Mouse (Mus musculus) neural tube, embryonic 13.5 days (tissue): ENCODE results near the gene Gm45021. TPM values are rescaled to one million over a fixed set of nuclear protein-coding genes. Genes with fewer than 3 reads are reported as not detected.

Experiments
- ATAC-seq: fragments of 200-750 bp; cut with Nextera tagmentation; 2 replicates; pipeline ENCODE4 v1.8.0; 2017; ENCODE audit warnings: low read depth, mild to moderate bottlenecking, moderate TSS enrichment, moderate library complexity
- H3K27ac ChIP-seq: fragments of 300-500 bp; sonication (generic); replicated peaks from 2 replicates; pipeline ENCODE4 v1.5.1; 2015; ENCODE audit warnings: moderate library complexity, mild to moderate bottlenecking, inconsistent platforms
- H3K27me3 ChIP-seq: fragments of 300-500 bp; sonication (generic); 2 replicates; pipeline ENCODE4 v1.6.1; 2015; ENCODE audit warnings: mild to moderate bottlenecking, inconsistent platforms
- H3K36me3 ChIP-seq: fragments of 300-500 bp; sonication (generic); 2 replicates; pipeline ENCODE4 v1.6.1; 2015; ENCODE audit warnings: mild to moderate bottlenecking, inconsistent platforms
- H3K4me1 ChIP-seq: fragments of 300-500 bp; sonication (generic); replicated peaks from 2 replicates; pipeline ENCODE4 v1.6.1; 2015; ENCODE audit warnings: inconsistent platforms
- H3K4me2 ChIP-seq: fragments of 300-500 bp; sonication (generic); 2 replicates; pipeline ENCODE4 v1.6.1; 2015; ENCODE audit warnings: inconsistent platforms, mild to moderate bottlenecking, moderate library complexity
- H3K4me3 ChIP-seq: fragments of 300-500 bp; sonication (generic); 2 replicates; pipeline ENCODE4 v1.5.1; 2015; ENCODE audit warnings: mild to moderate bottlenecking, inconsistent platforms
- H3K9ac ChIP-seq: fragments of 300-500 bp; sonication (generic); 2 replicates; pipeline ENCODE4 v1.6.1; 2015; ENCODE audit warnings: moderate library complexity, mild to moderate bottlenecking, inconsistent platforms
- H3K9me3 ChIP-seq: fragments of 300-500 bp; sonication (generic); 2 replicates; pipeline ENCODE4 v1.6.1; 2016; ENCODE audit warnings: inconsistent platforms
- WGBS: fragments of 180-500 bp; shearing (Covaris S2); methylation state at CpG from one replicate; pipeline ENCODE4 v1.1.7; 2015; 5-methylcytosine and 5-hydroxymethylcytosine counted together
- polyA plus RNA-seq: library from polyadenylated mRNA; unstranded; fragments of >200 nt; fragmentation: Nextera tagmentation; extraction: Ambion mirVana; gene quantifications from 2 replicates; pipeline ENCODE4 v1.2.1, GENCODE M21; 2015

The Gm45021 gene
- not detected in 2 replicates for polyA plus RNA-seq

- Histone ChIP-seq H3K4me1 (peaks cover 9% of the 10 kb centered on the region), H3K36me3 (no peaks in the 10 kb centered on the region), H3K27ac (no peak within 1 kb of the TSS), H3K9ac (no peak within 1 kb of the TSS), H3K27me3 (no peaks in the 10 kb centered on the region), H3K9me3 (no peaks in the 10 kb centered on the region), H3K4me2 (no peak within 1 kb of the TSS), H3K4me3 (no peak within 1 kb of the TSS)
- ATAC-seq: no peak
- WGBS: 64% methylated on average over 6 of the region's 6 CpGs
Measured at GRCm38 (mm10) chr6:48589194-48589750, at the start of gene Gm45021. Gene Gm45021, plus strand, starts transcription at chr6:48589610.

DNA sequence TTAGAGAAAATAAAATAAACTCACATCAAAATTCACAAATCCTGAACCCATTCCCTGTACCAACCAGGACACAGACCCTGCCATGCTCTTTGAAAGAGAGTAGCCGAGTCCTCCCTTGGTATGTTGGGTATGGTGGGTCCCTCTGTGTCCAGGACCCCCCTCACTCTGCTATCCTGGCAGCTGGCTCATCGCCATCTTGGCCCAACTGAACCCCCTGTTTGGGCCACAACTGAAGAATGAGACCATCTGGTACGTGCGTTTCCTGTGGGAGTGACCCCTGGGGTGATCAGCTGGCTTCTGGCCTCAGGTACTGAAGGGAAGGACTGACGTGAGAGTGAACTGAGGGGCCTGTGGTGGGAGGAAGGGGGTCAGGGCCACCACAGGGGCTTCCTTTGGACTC, 49.5 kb upstream of the Gm45021 start:
- H3K4me1 ChIP-seq: peaks cover 45% of the 10 kb centered on the region
- H3K9ac ChIP-seq: no peak overlapping the region
- ATAC-seq: no peak
- no peaks in the 10 kb centered on the region for H3K27me3 ChIP-seq
- no peak overlapping the region for H3K4me2 ChIP-seq
- no peak overlapping the region for H3K27ac ChIP-seq
- WGBS: 55% methylated on average over 5 of the region's 5 CpGs
- H3K36me3 ChIP-seq: peaks cover 29% of the 10 kb centered on the region
- H3K9me3 ChIP-seq: no peaks in the 10 kb centered on the region
- no peak overlapping the region for H3K4me3 ChIP-seq

GRCm38 (mm10) chr6:48540721-48541120, 48.7 kb upstream of the Gm45021 start:
- no peaks in the 10 kb centered on the region for H3K27me3 ChIP-seq
- no peak overlapping the region for H3K4me2 ChIP-seq
- WGBS: 71% methylated on average over 3 of the region's 3 CpGs

DNA sequence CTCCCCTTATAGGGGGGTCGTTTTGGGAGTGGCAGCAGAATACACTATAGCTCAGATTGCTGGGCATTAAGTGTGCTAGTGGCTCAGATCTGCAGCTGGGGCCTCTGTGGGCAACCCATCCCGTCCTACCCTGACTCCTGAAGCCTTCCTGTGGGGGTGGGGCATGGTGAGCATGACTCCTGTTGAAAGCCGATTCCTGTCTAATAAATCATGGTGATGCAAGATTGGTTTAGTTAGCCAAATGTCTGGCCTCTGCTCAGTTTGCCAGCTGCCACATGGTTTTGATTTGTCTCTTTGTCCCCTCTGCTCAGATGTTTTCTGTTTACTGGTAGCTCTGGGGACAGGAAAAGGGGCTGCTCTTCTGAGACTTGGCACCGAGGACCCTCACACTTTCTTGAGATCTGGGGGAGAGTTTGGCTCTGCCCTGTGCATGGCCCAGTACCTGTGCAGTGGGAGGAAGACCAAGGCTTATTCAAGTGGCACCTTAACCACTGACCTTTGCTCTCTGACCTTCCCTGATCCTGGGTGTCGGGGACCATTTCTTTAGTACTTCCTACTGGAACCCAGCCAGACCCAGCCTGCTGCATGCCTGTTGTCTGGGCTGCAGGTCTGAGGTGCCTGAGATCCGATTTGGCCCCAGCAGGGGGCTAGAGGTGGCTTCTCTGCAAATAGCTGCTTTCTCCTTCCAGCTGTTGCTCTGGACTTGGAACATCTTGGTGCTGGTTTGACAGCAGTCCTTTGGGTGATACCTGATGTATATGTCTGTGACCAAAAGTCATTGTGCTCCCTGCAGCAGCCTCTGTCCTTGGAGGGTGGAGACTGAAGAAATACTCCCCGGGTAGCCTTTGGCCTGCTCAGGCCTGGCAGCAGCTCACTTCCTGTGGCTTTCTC, 47.6 kb upstream of the Gm45021 start:
- no peaks in the 10 kb centered on the region for H3K27me3 ChIP-seq
- H3K9ac ChIP-seq: 0 out of 2 replicates have a peak overlapping the region, but pooled peaks have one; percentile 13
- H3K36me3 ChIP-seq: peaks cover 29% of the 10 kb centered on the region
- 41% methylated on average over 7 of the region's 7 CpGs for whole genome bisulfite sequencing
- no peak overlapping the region for H3K4me2 ChIP-seq
- peaks cover 39% of the 10 kb centered on the region for H3K4me1 ChIP-seq
- no peak for ATAC-seq
- H3K4me3 ChIP-seq: no peak overlapping the region
- H3K9me3 ChIP-seq: no peaks in the 10 kb centered on the region
- H3K27ac ChIP-seq: no peak overlapping the region; the same call in 1 of the 2 replicates

More at GRCm38 (mm10) chr6:48540721-48541120, 48.7 kb upstream of the Gm45021 start:
- Histone ChIP-seq H3K9ac (no peak overlapping the region), H3K27ac (no peak overlapping the region), H3K4me3 (no peak overlapping the region), H3K9me3 (no peaks in the 10 kb centered on the region), H3K36me3 (peaks cover 29% of the 10 kb centered on the region), H3K4me1 (peaks cover 45% of the 10 kb centered on the region)
- no peak for ATAC-seq

- Histone ChIP-seq H3K9me3 (no peaks in the 10 kb centered on the region), H3K36me3 (peaks cover 29% of the 10 kb centered on the region), H3K4me2 (no peak overlapping the region), H3K9ac (no peak overlapping the region), H3K4me1 (peaks cover 35% of the 10 kb centered on the region), H3K27ac (no peak overlapping the region), H3K27me3 (no peaks in the 10 kb centered on the region), H3K4me3 (no peak overlapping the region)
- ATAC-seq: no peak
- WGBS: 89% methylated on average over 3 of the region's 3 CpGs
Measured at GRCm38 (mm10) chr6:48542631-48543030, 46.8 kb upstream of the Gm45021 start.

DNA sequence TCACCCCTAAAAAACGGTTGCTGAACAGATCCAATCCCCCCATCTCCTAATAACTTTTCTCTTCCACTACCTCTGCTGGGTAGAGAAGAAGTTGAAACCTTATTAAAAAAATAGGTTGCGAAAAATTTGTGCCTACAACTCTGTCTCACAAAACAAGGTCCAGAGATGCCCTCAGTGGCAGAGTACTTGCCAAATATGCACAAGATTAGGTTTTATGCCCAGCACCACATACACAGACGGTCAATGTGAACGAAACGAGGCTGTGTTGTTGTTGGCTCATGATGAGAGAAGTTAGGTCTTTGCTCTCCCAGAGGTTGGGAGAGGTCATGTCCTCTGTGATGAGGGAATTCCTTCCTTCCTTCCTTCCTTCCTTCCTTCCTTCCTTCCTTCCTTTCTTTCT, 44.2 kb upstream of the Gm45021 start:
- Histone ChIP-seq H3K4me1 (peaks cover 15% of the 10 kb centered on the region), H3K27ac (no peak overlapping the region), H3K27me3 (no peaks in the 10 kb centered on the region), H3K4me2 (no peak overlapping the region), H3K9ac (no peak overlapping the region), H3K36me3 (peaks cover 25% of the 10 kb centered on the region), H3K9me3 (no peaks in the 10 kb centered on the region), H3K4me3 (no peak overlapping the region)
- 86% methylated on average over 5 of the region's 5 CpGs for WGBS
- no peak for ATAC-seq

GRCm38 (mm10) chr6:48546271-48546670, 43.1 kb upstream of the Gm45021 start:
- H3K9me3 ChIP-seq: no peaks in the 10 kb centered on the region
- peaks cover 9% of the 10 kb centered on the region for H3K4me1 ChIP-seq
- WGBS: 60% methylated on average over 1 of the region's 1 CpGs
- H3K27ac ChIP-seq: no peak overlapping the region
- no peak overlapping the region for H3K9ac ChIP-seq
- H3K4me2 ChIP-seq: no peak overlapping the region
- H3K4me3 ChIP-seq: no peak overlapping the region
- H3K27me3 ChIP-seq: no peaks in the 10 kb centered on the region
- no peak for ATAC-seq
- peaks cover 14% of the 10 kb centered on the region for H3K36me3 ChIP-seq

DNA sequence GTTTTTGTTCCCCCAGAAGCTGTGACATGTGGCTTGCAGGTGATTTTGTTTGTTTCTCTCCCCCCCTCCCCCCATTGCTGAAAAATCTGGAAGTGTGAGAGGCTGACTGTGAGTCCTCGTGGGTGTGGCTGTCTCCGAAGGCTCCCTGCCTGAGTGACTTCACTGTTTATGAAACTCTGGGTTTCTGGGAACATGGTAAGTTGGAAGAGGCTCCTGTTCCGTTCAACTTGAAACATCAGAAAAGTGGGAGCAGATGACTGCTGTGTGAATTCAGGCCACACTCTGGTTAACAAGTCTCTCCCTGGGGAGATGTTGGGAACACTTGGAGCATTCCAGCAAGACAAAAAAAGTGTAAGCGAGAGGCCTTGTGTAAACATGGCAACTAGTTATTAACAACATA, 42.6 kb upstream of the Gm45021 start:
- WGBS: 71% methylated on average over 4 of the region's 4 CpGs
- no peak for ATAC-seq
- Histone ChIP-seq H3K36me3 (peaks cover 9% of the 10 kb centered on the region), H3K4me3 (no peak overlapping the region), H3K4me2 (no peak overlapping the region), H3K4me1 (0 out of 2 replicates have a peak, but pooled peaks cover 3% of the 10 kb centered on the region), H3K9me3 (no peaks in the 10 kb centered on the region), H3K9ac (no peak overlapping the region), H3K27me3 (no peaks in the 10 kb centered on the region), H3K27ac (no peak overlapping the region)

DNA sequence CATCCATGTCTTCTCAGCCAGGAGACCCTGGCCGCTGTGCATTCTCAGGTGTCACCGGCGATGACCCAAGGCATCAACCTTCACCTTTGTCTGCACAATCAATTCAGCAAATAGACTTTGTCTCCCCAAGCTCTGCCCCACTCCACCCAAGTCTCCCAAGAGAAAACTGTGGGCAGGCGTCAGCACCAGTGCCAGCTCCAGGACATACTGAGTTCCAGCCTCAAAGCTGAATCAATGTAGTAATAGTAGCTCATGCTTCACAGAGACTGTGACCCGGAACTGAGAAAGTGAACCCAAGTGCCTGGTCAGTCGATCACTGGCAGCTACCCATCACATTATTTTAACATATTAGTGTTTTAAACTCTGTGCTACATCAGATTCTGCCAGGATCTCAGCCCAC, 41.1 kb upstream of the Gm45021 start:
- 92% methylated on average over 6 of the region's 6 CpGs for WGBS
- H3K4me2 ChIP-seq: no peak overlapping the region
- no peak for ATAC-seq
- no peak overlapping the region for H3K4me3 ChIP-seq
- H3K9ac ChIP-seq: no peak overlapping the region
- no peaks in the 10 kb centered on the region for H3K9me3 ChIP-seq
- H3K36me3 ChIP-seq: no peaks in the 10 kb centered on the region
- H3K4me1 ChIP-seq: no peaks in the 10 kb centered on the region
- H3K27ac ChIP-seq: no peak overlapping the region
- no peaks in the 10 kb centered on the region for H3K27me3 ChIP-seq

GRCm38 (mm10) chr6:48552918-48553317, 36.5 kb upstream of the Gm45021 start:
- Histone ChIP-seq H3K27ac (peak overlapping the region; percentile 96; the same call in 1 of the 2 replicates), H3K9me3 (no peaks in the 10 kb centered on the region), H3K9ac (no peak overlapping the region), H3K4me1 (peaks cover 21% of the 10 kb centered on the region), H3K4me3 (no peak overlapping the region), H3K27me3 (no peaks in the 10 kb centered on the region), H3K36me3 (peaks cover 13% of the 10 kb centered on the region), H3K4me2 (no peak overlapping the region)
- 69% methylated on average over 4 of the region's 4 CpGs for WGBS
- ATAC-seq: no peak

DNA sequence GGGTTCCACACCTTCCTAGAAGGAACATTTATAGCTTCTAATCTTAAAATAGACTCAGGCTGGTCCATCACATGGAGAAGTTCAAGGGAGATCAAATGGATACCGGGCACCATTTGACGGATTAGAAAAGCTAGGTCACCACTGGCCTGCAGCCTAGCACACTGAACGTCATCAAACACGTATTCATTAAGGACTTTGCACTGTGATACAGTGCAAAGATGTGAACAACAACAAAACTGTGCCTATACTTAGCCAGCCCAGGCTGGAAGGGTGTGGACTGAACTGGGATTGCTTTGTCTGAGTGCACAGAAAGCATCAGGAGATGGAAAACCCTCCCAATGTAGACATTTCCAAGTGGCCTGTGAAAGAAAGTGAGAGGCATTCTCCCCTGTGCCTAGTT, 35.6 kb upstream of the Gm45021 start:
- Histone ChIP-seq H3K36me3 (peaks cover 21% of the 10 kb centered on the region), H3K9me3 (no peaks in the 10 kb centered on the region), H3K4me1 (peaks cover 21% of the 10 kb centered on the region), H3K4me3 (peak overlapping the region; percentile 55), H3K9ac (peak overlapping the region; percentile 90), H3K4me2 (peak overlapping the region; percentile 73), H3K27me3 (no peaks in the 10 kb centered on the region), H3K27ac (peak overlapping the region; percentile 96)
- ATAC-seq: 0 out of 2 replicates have a peak, but pooled peaks have one; percentile 22
- 75% methylated on average over 4 of the region's 4 CpGs for WGBS

GRCm38 (mm10) chr6:48554280-48555103, 34.9 kb upstream of the Gm45021 start, which contains the start of gene Lrrc61:
Gene Lrrc61, plus strand, starts transcription at chr6:48554796.
- Histone ChIP-seq H3K4me1 (peaks cover 21% of the 10 kb centered on the region), H3K9ac (peak within 1 kb of the TSS; percentile 90), H3K9me3 (no peaks in the 10 kb centered on the region), H3K36me3 (peaks cover 27% of the 10 kb centered on the region), H3K27me3 (no peaks in the 10 kb centered on the region), H3K4me3 (peak within 1 kb of the TSS; percentile 55), H3K27ac (peak within 1 kb of the TSS; percentile 96), H3K4me2 (peak within 1 kb of the TSS; percentile 73)
- WGBS: 1% methylated on average over 39 of the region's 39 CpGs
- peak; percentile 96 for ATAC-seq
